7 mouse cellular contexts compared by ENCODE assay signal in the genomic region with DNA sequence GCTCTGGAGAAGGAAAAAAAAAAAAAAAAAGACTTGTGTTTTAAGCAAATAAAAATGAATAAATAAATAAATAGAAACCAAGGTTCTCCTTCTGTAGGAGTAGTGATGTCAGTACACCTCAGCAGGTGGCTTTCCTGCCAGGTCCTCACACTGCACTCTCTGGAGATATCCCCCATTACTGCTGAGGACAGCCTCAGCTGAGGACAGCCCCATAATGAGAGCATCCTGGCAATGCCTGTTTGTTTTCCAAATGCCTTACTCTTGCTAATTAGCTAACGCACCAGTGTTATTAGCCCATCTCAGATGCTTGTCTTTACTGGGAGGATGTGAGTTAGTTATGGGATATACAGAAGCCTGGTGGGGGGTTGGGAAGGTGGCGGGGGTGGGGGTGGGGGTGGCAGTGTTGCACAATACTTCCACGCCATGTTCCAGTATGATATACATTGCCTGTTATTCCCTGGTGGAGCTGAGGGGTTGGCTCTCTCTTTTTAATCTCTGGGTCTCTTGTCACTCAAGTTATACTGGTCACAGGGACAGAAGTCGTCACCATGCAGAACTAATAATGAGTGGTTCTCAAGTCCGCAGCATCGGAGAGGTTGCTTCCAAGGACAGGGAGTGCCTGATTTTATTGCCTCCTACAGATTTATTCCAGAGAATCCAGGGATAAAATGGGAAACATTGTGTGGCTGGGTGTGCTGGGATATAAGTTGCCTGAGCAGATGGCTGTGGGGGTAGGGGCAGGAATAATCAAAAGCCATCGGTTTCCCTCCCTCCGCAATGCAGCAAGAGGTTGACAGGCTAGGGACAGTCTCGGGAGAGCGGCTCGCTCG.
A peak's percentile ranks its signal among the peaks of the same experiment; 100 is the strongest.
DNase-seq lines count a peak whose midpoint lies in the region; ATAC-seq and TF ChIP-seq lines count a peak whose summit lies in the region.

No protein-coding gene starts in this region.

- H3K36me3 ChIP-seq in neural tube, embryonic 11.5 days (ENCODE audit: control insufficient read depth, insufficient read depth, low read length): no peaks in the 10 kb centered on the region
- H3K36me3 ChIP-seq in forebrain, embryonic 14.5 days (ENCODE audit: control insufficient read depth, insufficient read depth, low read length): no peaks in the 10 kb centered on the region

- DNase-seq in neural tube, embryonic 11.5 days (ENCODE audit: low spot score): peak; percentile 41
- no peak for DNase-seq in neural tube, embryonic 10.5 days (ENCODE audit: extremely low spot score, low spot score)
- DNase-seq in forebrain, embryonic 14.5 days (ENCODE audit: low spot score): peak; percentile 65
- DNase-seq in left cerebral cortex, adult 2 months (ENCODE audit: extremely low spot score in 1 of 2, low spot score in 2 of 2): peak; percentile 45 to 61
- peak; percentile 64 to 78 for DNase-seq in right cerebral cortex, postnatal 10 days (ENCODE audit: low spot score in 2 of 2)
- no peak for DNase-seq in gastrocnemius, postnatal 14 days
- DNase-seq in ovary, adult 18-20 months (ENCODE audit: low spot score): no peak

- H3K27ac ChIP-seq in neural tube, embryonic 11.5 days (ENCODE audit: low read depth, low read length): 0 out of 2 replicates have a peak overlapping the region, but pooled peaks have one; percentile 34
- H3K27ac ChIP-seq in forebrain, embryonic 14.5 days (ENCODE audit: low read depth, low read length): peak overlapping the region; percentile 70
- H3K27ac ChIP-seq in left cerebral cortex, adult 2 months: peak overlapping the region; percentile 81

- peak overlapping the region; percentile 34 for H3K4me2 ChIP-seq in neural tube, embryonic 11.5 days (ENCODE audit: low read depth)
- H3K4me2 ChIP-seq in forebrain, embryonic 14.5 days (ENCODE audit: low read length): peak overlapping the region; percentile 46

- no peak overlapping the region for H3K9ac ChIP-seq in neural tube, embryonic 11.5 days (ENCODE audit: low read length)
- peak overlapping the region; percentile 50; the same call in 1 of the 2 replicates for H3K9ac ChIP-seq in forebrain, embryonic 14.5 days (ENCODE audit: low read length)

- 0 out of 2 replicates have a peak, but pooled peaks cover 6% of the 10 kb centered on the region for H3K4me1 ChIP-seq in neural tube, embryonic 11.5 days (ENCODE audit: control insufficient read depth, insufficient read depth, low read length)
- peaks cover 13% of the 10 kb centered on the region for H3K4me1 ChIP-seq in forebrain, embryonic 14.5 days (ENCODE audit: control insufficient read depth, insufficient read depth, low read length)

- H3K9me3 ChIP-seq in neural tube, embryonic 11.5 days (ENCODE audit: control insufficient read depth, low read length): no peaks in the 10 kb centered on the region
- H3K9me3 ChIP-seq in forebrain, embryonic 14.5 days (replicated peaks; ENCODE audit: control insufficient read depth, low read length): no peaks in the 10 kb centered on the region

- intact Hi-C loops in left cerebral cortex, adult 2 months (cut with DNase I): loop anchor here (1.0 kb wide), 1 partner anchor 21 kb away; no protein-coding TSS in a partner anchor
- intact Hi-C loops in gastrocnemius, postnatal 14 days (cut with DNase I; ENCODE audit: low total_unique reads): no loop called here

- no peak for TF ChIP-seq CTCF in left cerebral cortex, adult 2 months (IDR thresholded peaks at IDR 0.05)

- H3K4me3 ChIP-seq in neural tube, embryonic 11.5 days (ENCODE audit: low read depth, low read length): no peak overlapping the region; the same call in 1 of the 2 replicates
- H3K4me3 ChIP-seq in forebrain, embryonic 14.5 days (ENCODE audit: low read depth, low read length): no peak overlapping the region
- H3K4me3 ChIP-seq in left cerebral cortex, adult 2 months: peak overlapping the region; percentile 26

- H3K27me3 ChIP-seq in neural tube, embryonic 11.5 days (ENCODE audit: control insufficient read depth, insufficient read depth, low read length): no peaks in the 10 kb centered on the region
- no peaks in the 10 kb centered on the region for H3K27me3 ChIP-seq in forebrain, embryonic 14.5 days (replicated peaks; ENCODE audit: control insufficient read depth, insufficient read depth, low read length)

- ATAC-seq in neural tube, embryonic 11.5 days (ENCODE audit: insufficient read depth, low FRiP score, low TSS enrichment): no peak; the same call in 1 of the 2 replicates
- ATAC-seq in forebrain, embryonic 14.5 days: peak; percentile 80

- WGBS in neural tube, embryonic 11.5 days: 9% methylated on average over 12 of the region's 12 CpGs
- WGBS in forebrain, embryonic 14.5 days: 4% methylated on average over 12 of the region's 12 CpGs

Comparison
In these comparisons a context has a peak if more than half of its experiments do, and no peak if none do; other contexts are left out.
1. DNase-seq: peak in neural tube, embryonic 11.5 days (single experiment), forebrain, embryonic 14.5 days (single experiment), left cerebral cortex, adult 2 months (2 of 2) and right cerebral cortex, postnatal 10 days (2 of 2); none in neural tube, embryonic 10.5 days (single experiment), gastrocnemius, postnatal 14 days (single experiment) and ovary, adult 18-20 months (single experiment).
2. Peak in every context shown above with its lines, with median percentiles within 50 percentile points of each other: H3K27ac ChIP-seq.